Mouse (Mus musculus): ENCODE data around the gene Gm11937. TPM values are rescaled to one million over a fixed set of nuclear protein-coding genes. Genes with fewer than 3 reads are reported as not detected.

Gene Gm11937
- polyA plus RNA-seq (2012; rRNA removed; ENCODE audit: low replicate concordance): not detected in 2 replicates

GRCm38 (mm10) chr11:99610089-99610488 is at the start of gene Gm11937:
Gm11937 (minus strand) TSS chr11:99610189.

GRCm38 (mm10) chr11:99658467-99659010 is 48.5 kb upstream of the Gm11937 start, which contains the start of gene Gm11563:
Gm11563 (minus strand) TSS chr11:99658960.

DNA sequence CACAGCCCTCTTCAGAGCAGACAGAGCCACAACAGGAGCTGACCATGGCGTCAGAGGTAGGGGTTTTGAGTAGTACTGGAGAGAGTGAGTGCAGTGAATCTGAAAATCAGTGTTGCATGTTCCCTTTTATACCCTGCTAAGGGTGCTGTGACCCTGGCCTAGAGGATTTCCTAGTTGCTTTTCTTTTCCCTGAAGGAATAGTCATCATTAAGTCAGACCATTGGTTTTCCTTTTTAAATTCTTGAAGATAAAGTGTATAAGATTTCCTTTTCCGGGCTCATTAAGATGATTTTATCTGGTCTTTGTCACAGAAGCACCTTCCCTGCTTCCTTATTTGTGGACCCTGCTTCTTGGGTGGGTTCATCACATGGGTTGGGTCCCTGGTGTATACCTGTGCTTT is 40.1 kb upstream of the Gm11937 start, which contains the start of gene Gm11555:
TSS of gene Gm11555 (minus strand) at position 101 of the 400 bp plus-strand sequence.

DNA sequence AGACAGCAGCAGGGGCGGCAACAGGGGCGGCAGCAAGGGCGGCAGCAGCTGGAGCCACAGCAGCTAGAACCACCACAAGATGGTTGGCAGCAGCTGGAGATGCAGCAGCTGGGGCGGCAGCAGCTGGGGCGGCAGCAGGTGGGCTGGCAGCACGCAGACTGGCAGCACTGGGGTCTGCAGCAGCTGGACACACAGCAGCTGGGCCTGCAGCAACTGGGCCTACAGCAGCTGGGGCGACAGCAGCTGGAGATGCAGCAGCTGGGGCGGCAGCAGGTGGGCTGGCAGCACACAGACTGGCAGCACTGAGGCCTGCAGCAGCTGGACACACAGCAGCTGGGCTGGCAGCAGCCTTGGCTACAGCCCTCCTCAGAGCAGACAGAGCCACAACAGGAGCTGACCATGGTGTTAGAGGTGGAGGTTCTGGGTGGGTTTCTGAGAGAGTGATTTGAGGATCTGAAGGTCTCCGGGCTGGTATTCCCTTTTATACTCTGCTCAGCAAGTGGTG is 33.7 kb upstream of the Gm11937 start, which contains the start of gene Krtap4-7:
TSS of gene Krtap4-7 (minus strand) at position 455 of the 505 bp plus-strand sequence.

GRCm38 (mm10) chr11:99634653-99635134 is 24.7 kb upstream of the Gm11937 start, which contains the start of gene Krtap4-2:
Krtap4-2 (minus strand) TSS chr11:99635084.

GRCm38 (mm10) chr11:99628138-99628537 is 18.1 kb upstream of the Gm11937 start, which contains the start of gene Krtap4-1:
Krtap4-1 (minus strand) TSS chr11:99628238.

DNA sequence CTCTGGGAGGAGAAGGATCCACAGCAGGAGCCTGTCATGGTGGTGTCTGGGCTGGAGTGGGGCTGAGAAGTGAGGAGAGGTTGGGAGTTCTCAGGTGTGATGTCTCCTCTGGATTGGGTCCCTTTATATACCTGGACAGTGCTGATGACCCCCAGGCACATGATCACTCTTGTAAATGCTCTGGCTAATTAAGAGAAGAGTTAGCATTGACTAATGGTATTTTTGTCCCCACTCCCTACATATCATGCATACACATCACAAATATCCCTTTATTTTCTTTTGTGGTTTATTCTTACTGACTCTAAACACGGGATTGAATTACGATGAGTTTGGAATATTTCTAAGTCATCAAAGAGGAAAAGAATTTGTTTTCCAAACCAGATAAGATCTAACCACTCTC is 10.3 kb upstream of the Gm11937 start, which contains the start of gene Gm11562:
TSS of gene Gm11562 (minus strand) at position 101 of the 400 bp plus-strand sequence.

DNA sequence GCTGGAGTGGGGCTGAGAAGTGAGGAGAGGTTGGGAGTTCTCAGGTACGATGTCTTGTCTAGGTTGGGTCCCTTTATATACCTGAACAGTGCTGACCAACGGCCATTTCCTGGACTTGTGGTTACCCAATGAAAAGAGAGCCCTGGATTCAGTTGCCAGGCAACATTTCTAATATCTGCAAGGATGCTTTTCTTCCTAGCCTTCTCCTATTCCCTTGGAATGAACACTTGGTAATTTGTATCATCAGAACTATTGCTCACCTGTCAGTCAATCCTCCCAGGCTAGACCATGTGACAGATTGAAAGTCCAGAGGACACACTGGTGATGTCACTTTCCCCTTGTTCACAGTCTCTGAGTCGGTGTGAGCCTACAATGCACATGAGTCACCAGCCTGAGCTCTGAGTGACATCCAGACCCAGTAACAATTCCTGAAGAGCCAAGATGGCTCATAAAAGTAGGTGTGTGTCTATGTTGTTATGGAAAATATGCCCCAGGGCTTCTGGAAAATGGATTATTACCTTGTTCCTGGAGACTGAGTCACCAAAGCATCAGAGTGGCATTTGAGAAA is 4.9 kb upstream of the Gm11937 start, which contains the start of gene Krtap2-4:
TSS of gene Krtap2-4 (minus strand) at position 51 of the 568 bp plus-strand sequence.

DNA sequence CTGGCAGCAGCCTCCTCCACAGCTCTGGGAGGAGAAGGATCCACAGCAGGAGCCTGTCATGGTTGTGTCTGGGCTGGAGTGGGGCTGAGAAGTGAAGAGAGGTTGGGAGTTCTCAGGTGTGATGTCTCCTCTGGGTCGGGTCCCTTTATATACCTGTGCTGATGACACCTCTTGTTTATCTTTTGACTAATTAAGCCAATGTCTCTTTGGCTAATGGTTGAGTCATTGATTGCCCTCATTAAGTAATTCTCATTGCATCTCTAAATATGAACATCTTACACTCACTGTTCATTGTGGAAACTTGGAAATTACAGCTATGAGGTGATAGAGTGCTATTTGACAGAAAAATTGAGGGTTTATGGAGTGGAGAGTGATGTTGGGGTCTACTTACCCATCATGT is 6.8 kb downstream of the Gm11937 start, which contains the start of gene Gm11938:
TSS of gene Gm11938 (minus strand) at position 101 of the 400 bp plus-strand sequence.

GRCm38 (mm10) chr11:99597742-99598141 is 12.2 kb downstream of the Gm11937 start, which contains the start of gene Krtap9-3:
Krtap9-3 (minus strand) TSS chr11:99598105.

DNA sequence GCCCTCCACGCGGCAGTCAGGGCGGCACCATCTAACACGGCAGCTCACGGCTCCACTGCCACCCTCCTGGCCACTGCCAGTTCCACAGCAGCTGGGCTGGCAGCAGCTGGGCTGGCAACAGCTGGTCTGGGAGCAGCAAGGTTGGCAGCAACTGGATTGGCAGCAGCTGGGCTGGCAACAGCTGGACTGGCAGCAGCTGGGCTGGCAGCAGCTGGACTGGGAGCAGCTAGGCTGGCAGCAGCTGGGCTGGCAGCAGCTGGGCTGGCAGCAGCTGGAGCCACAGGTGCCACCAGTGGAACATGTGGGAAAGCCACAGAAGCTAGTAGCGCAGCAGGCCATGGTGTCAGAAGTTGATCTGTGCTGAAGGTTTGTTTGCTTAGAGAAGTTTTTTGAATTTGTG is 19.0 kb downstream of the Gm11937 start, which contains the start of gene Krtap1-3:
TSS of gene Krtap1-3 (minus strand) at position 359 of the 400 bp plus-strand sequence.

GRCm38 (mm10) chr11:99583245-99583704 is 26.7 kb downstream of the Gm11937 start, which contains the start of gene Krtap1-4:
Krtap1-4 (minus strand) TSS chr11:99583654.

GRCm38 (mm10) chr11:99580636-99581035 is 29.4 kb downstream of the Gm11937 start, which contains the start of gene Krtap1-5:
Krtap1-5 (minus strand) TSS chr11:99581016.

GRCm38 (mm10) chr11:99566530-99566929 is 43.5 kb downstream of the Gm11937 start, which contains the start of gene Krtap3-1:
Krtap3-1 (minus strand) TSS chr11:99566630.

Other genes with a start within 250 kb of the Gm11937 start
- gene Krt28, start 235.3 kb downstream of the Gm11937 start, polyA plus RNA-seq (2012; rRNA removed; ENCODE audit: low replicate concordance): 0.09 and 0.12 TPM in 2 replicates
- 0.95 and 1.5 TPM in 2 replicates for gene Krt10, start 220.8 kb downstream of the Gm11937 start, polyA plus RNA-seq (2012; rRNA removed; ENCODE audit: low replicate concordance)
- 0.48 TPM in 1 of 2 replicates, not detected in the other for gene Krt12, start 187.9 kb downstream of the Gm11937 start, polyA plus RNA-seq (2012; rRNA removed; ENCODE audit: low replicate concordance)
- gene Krt20, start 172.0 kb downstream of the Gm11937 start, polyA plus RNA-seq (2012; rRNA removed; ENCODE audit: low replicate concordance): 0.21 and 0.69 TPM in 2 replicates
- 7.2 TPM in 1 of 2 replicates, not detected in the other for gene Krt23, start 117.1 kb downstream of the Gm11937 start, polyA plus RNA-seq (2012; rRNA removed; ENCODE audit: low replicate concordance)
- gene Krt39, start 88.9 kb downstream of the Gm11937 start, polyA plus RNA-seq (2012; rRNA removed; ENCODE audit: low replicate concordance): 0.33 TPM in 1 of 2 replicates, not detected in the other
- not detected in 2 replicates for gene Krt40, start 67.0 kb downstream of the Gm11937 start, polyA plus RNA-seq (2012; rRNA removed; ENCODE audit: low replicate concordance)
- gene Krtap3-3, start 59.3 kb downstream of the Gm11937 start, polyA plus RNA-seq (2012; rRNA removed; ENCODE audit: low replicate concordance): not detected in 2 replicates
- gene Krtap3-2, start 53.3 kb downstream of the Gm11937 start, polyA plus RNA-seq (2012; rRNA removed; ENCODE audit: low replicate concordance): not detected in 2 replicates
- not detected in 2 replicates for gene Gm11939, start 50.7 kb downstream of the Gm11937 start, polyA plus RNA-seq (2012; rRNA removed; ENCODE audit: low replicate concordance)
- not detected in 2 replicates for gene Krtap3-1, start 43.6 kb downstream of the Gm11937 start, polyA plus RNA-seq (2012; rRNA removed; ENCODE audit: low replicate concordance)
- not detected in 2 replicates for gene Krtap1-5, start 29.2 kb downstream of the Gm11937 start, polyA plus RNA-seq (2012; rRNA removed; ENCODE audit: low replicate concordance)
- gene Krtap1-4, start 26.5 kb downstream of the Gm11937 start, polyA plus RNA-seq (2012; rRNA removed; ENCODE audit: low replicate concordance): not detected in 2 replicates
- not detected in 2 replicates for gene Krtap1-3, start 18.9 kb downstream of the Gm11937 start, polyA plus RNA-seq (2012; rRNA removed; ENCODE audit: low replicate concordance)
- not detected in 2 replicates for gene Krtap9-3, start 12.1 kb downstream of the Gm11937 start, polyA plus RNA-seq (2012; rRNA removed; ENCODE audit: low replicate concordance)
- gene Gm11938, start 6.9 kb downstream of the Gm11937 start, polyA plus RNA-seq (2012; rRNA removed; ENCODE audit: low replicate concordance): not detected in 2 replicates
- gene Krtap2-4, start 4.7 kb upstream of the Gm11937 start, polyA plus RNA-seq (2012; rRNA removed; ENCODE audit: low replicate concordance): not detected in 2 replicates
- gene Gm11562, start 10.2 kb upstream of the Gm11937 start, polyA plus RNA-seq (2012; rRNA removed; ENCODE audit: low replicate concordance): not detected in 2 replicates
- gene Krtap4-1, start 18.0 kb upstream of the Gm11937 start, polyA plus RNA-seq (2012; rRNA removed; ENCODE audit: low replicate concordance): not detected in 2 replicates
- not detected in 2 replicates for gene Krtap4-2, start 24.9 kb upstream of the Gm11937 start, polyA plus RNA-seq (2012; rRNA removed; ENCODE audit: low replicate concordance)
- not detected in 2 replicates for gene Krtap4-7, start 33.9 kb upstream of the Gm11937 start, polyA plus RNA-seq (2012; rRNA removed; ENCODE audit: low replicate concordance)
- gene Gm11555, start 40.0 kb upstream of the Gm11937 start, polyA plus RNA-seq (2012; rRNA removed; ENCODE audit: low replicate concordance): not detected in 2 replicates
- gene Gm11563, start 48.8 kb upstream of the Gm11937 start, polyA plus RNA-seq (2012; rRNA removed; ENCODE audit: low replicate concordance): not detected in 2 replicates
- gene Krtap4-6, start 55.8 kb upstream of the Gm11937 start, polyA plus RNA-seq (2012; rRNA removed; ENCODE audit: low replicate concordance): not detected in 2 replicates
- not detected in 2 replicates for gene Gm14190, start 80.6 kb upstream of the Gm11937 start, polyA plus RNA-seq (2012; rRNA removed; ENCODE audit: low replicate concordance)
- gene Gm14180, start 124.1 kb upstream of the Gm11937 start, polyA plus RNA-seq (2012; rRNA removed; ENCODE audit: low replicate concordance): not detected in 2 replicates
- not detected in 2 replicates for gene Gm11595, start 162.7 kb upstream of the Gm11937 start, polyA plus RNA-seq (2012; rRNA removed; ENCODE audit: low replicate concordance)
- not detected in 2 replicates for gene Krtap4-8, start 170.5 kb upstream of the Gm11937 start, polyA plus RNA-seq (2012; rRNA removed; ENCODE audit: low replicate concordance)
- gene Krtap4-9, start 175.0 kb upstream of the Gm11937 start, polyA plus RNA-seq (2012; rRNA removed; ENCODE audit: low replicate concordance): not detected in 2 replicates
- gene Gm11596, start 183.3 kb upstream of the Gm11937 start, polyA plus RNA-seq (2012; rRNA removed; ENCODE audit: low replicate concordance): not detected in 2 replicates
- not detected in 2 replicates for gene Gm11569, start 188.7 kb upstream of the Gm11937 start, polyA plus RNA-seq (2012; rRNA removed; ENCODE audit: low replicate concordance)
- not detected in 2 replicates for gene Gm11554, start 194.3 kb upstream of the Gm11937 start, polyA plus RNA-seq (2012; rRNA removed; ENCODE audit: low replicate concordance)
- gene Krtap4-13, start 199.7 kb upstream of the Gm11937 start, polyA plus RNA-seq (2012; rRNA removed; ENCODE audit: low replicate concordance): not detected in 2 replicates
- not detected in 2 replicates for gene Gm11564, start 205.5 kb upstream of the Gm11937 start, polyA plus RNA-seq (2012; rRNA removed; ENCODE audit: low replicate concordance)
- gene 2300003K06Rik, start 227.9 kb upstream of the Gm11937 start, polyA plus RNA-seq (2012; rRNA removed; ENCODE audit: low replicate concordance): not detected in 2 replicates
- not detected in 2 replicates for gene Krtap4-16, start 241.4 kb upstream of the Gm11937 start, polyA plus RNA-seq (2012; rRNA removed; ENCODE audit: low replicate concordance)
- not detected in 2 replicates for gene Gm11568, start 247.7 kb upstream of the Gm11937 start, polyA plus RNA-seq (2012; rRNA removed; ENCODE audit: low replicate concordance)